Mouse (Mus musculus) left cerebral cortex, adult 8-10 months (tissue): ENCODE data around the gene Ak4. TPM values are rescaled to one million over a fixed set of nuclear protein-coding genes. Genes with fewer than 3 reads are reported as not detected.
A peak's percentile ranks its signal among the peaks of the same experiment; 100 is the strongest.

Experiments used
- DNase-seq, 2 experiments: peaks; one replicate each; pipeline ENCODE4 v3.0.0; 2022; ENCODE audit warnings: low spot score in 2 of 2
- total RNA-seq, 4 experiments: library from RNA; stranded (reverse); gene quantifications; 2 replicates each; pipeline ENCODE4 v1.2.4; 2022

The Ak4 gene
- total RNA-seq, 4 experiments from 2014 or later: 27.1 to 36.0 (median 33.1) TPM

- DNase-seq: peak in 1 of 2 experiments; percentile 30
These were observed 39.3 kb downstream of the Ak4 start for GRCm38 (mm10) chr4:101458341-101458740.

GRCm38 (mm10) chr4:101459358-101459757, 40.3 kb downstream of the Ak4 start:
- DNase-seq: no peak

- DNase-seq: no peak
These were observed 41.0 kb downstream of the Ak4 start for GRCm38 (mm10) chr4:101460114-101460513.

- no peak for DNase-seq
These were observed 43.0 kb downstream of the Ak4 start for GRCm38 (mm10) chr4:101462065-101462464.

GRCm38 (mm10) chr4:101466264-101466663, 47.2 kb downstream of the Ak4 start:
- DNase-seq: no peak

GRCm38 (mm10) chr4:101469242-101469641, 50.2 kb downstream of the Ak4 start:
- DNase-seq: no peak

GRCm38 (mm10) chr4:101470543-101470942, 51.5 kb downstream of the Ak4 start:
- no peak for DNase-seq

- DNase-seq: no peak
These were observed 53.7 kb downstream of the Ak4 start for GRCm38 (mm10) chr4:101472767-101473166.

GRCm38 (mm10) chr4:101490320-101490917, 71.3 kb downstream of the Ak4 start:
- no peak for DNase-seq

GRCm38 (mm10) chr4:101491704-101492103, 72.6 kb downstream of the Ak4 start:
- no peak for DNase-seq

GRCm38 (mm10) chr4:101493611-101494197, 74.6 kb downstream of the Ak4 start:
- DNase-seq: no peak

GRCm38 (mm10) chr4:101496188-101496533, 77.1 kb downstream of the Ak4 start:
- DNase-seq: no peak

- DNase-seq: peak in 1 of 2 experiments; percentile 26
These were observed 77.6 kb downstream of the Ak4 start, which contains the start of gene Dnajc6 for GRCm38 (mm10) chr4:101496534-101497237. Gene Dnajc6, plus strand, starts transcription at chr4:101496648.

- DNase-seq: no peak
These were observed 78.3 kb downstream of the Ak4 start for GRCm38 (mm10) chr4:101497336-101497735.

GRCm38 (mm10) chr4:101504470-101505007, 85.5 kb downstream of the Ak4 start:
- DNase-seq: no peak

GRCm38 (mm10) chr4:101505966-101506365, 86.9 kb downstream of the Ak4 start:
- DNase-seq: no peak

GRCm38 (mm10) chr4:101506372-101506771, 87.3 kb downstream of the Ak4 start:
- no peak for DNase-seq

GRCm38 (mm10) chr4:101507571-101508422, 88.7 kb downstream of the Ak4 start:
- peak; percentile 72 to 76 for DNase-seq

- DNase-seq: no peak
These were observed 89.4 kb downstream of the Ak4 start for GRCm38 (mm10) chr4:101508431-101508830.

GRCm38 (mm10) chr4:101508851-101509577, 89.9 kb downstream of the Ak4 start:
- peak in 1 of 2 experiments; percentile 41 for DNase-seq
